Mouse (Mus musculus): ENCODE data around the gene Ptger3. TPM values are rescaled to one million over a fixed set of nuclear protein-coding genes. Genes with fewer than 3 reads are reported as not detected.

Ptger3 gene
- total RNA-seq, 2 experiments from 2014 or later, result 2.2 TPM

Other genes starting within 250 kb of the Ptger3 start
- gene Zranb2, start 32.7 kb upstream of the Ptger3 start, total RNA-seq (2015), result 49.4 and 54.1 TPM in 2 replicates
- gene Zranb2, start 32.7 kb upstream of the Ptger3 start, total RNA-seq (2017), result 195 and 221 TPM in 2 replicates

Measured in megakaryocyte, adult 5-6 weeks (primary cell).